Mouse (Mus musculus): Measurements from ENCODE around the gene Ccdc12. TPM values are rescaled to one million over a fixed set of nuclear protein-coding genes. Genes with fewer than 3 reads are reported as not detected.

Ccdc12 gene
- total RNA-seq, 2 experiments from 2014 or later: 50.9 to 62.8 TPM

DNA sequence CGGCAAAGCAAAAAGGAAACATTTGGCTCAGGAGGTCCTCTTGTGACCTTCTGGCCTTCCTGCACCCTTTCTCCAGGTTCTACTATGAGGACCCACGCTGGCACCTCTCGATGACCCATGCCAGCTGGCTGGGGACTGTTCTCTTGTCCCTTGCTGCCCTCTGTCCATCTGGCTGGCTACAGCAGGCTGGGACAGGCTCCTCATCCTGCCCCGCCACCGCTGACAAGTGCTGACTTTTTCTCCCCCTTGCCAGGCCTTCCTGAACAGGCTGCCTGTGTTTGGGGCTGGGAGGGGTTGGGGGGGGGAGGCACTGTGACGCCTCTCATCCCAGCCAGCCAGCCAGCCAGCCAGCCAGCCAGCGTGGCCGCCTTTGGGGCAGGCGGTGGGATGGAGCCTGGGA lies 80.1 kb downstream of the Ccdc12 start:
- no peak for DNase-seq (ENCODE audit: low spot score in 2 of 2)

DNA sequence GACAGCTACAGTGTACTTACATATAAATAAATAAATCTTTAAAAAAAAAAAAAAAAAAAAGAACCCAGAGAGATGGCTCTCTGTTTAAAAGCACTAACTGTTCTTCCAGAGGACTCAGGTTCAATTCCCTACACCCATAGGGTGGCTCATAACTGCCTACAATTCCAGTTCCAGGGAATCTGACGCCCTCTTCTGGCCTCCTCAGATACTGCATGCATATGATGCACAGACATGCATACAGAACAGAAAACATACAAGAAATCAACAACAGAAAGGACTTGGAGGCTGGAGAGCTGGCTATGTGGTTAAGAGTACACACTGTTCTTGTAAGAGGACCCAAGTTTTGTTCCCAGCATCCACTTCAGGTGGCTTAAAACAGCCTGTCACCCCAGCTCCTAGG lies 81.8 kb downstream of the Ccdc12 start:
- DNase-seq (ENCODE audit: low spot score in 2 of 2): no peak

DNA sequence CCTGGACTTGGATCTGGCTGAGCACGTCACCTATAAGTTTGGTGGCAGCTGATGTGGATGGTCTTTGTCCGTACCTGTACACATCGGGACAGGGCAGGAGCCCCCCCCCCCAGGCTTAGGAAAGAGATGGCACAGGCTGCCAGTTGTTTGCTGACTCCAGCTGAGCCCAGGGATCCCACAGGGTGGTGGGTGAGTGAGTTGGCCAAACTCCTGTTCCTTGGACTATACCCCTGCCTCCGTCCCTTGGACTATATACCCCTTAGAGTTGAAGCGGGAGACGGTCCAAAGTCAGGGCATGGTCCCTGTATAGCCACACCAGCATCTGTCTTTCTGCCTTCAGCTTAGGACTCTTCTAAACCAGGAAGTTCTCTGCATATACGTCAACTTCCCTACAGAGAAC lies 83.7 kb downstream of the Ccdc12 start:
- DNase-seq (ENCODE audit: low spot score in 2 of 2): no peak

DNA sequence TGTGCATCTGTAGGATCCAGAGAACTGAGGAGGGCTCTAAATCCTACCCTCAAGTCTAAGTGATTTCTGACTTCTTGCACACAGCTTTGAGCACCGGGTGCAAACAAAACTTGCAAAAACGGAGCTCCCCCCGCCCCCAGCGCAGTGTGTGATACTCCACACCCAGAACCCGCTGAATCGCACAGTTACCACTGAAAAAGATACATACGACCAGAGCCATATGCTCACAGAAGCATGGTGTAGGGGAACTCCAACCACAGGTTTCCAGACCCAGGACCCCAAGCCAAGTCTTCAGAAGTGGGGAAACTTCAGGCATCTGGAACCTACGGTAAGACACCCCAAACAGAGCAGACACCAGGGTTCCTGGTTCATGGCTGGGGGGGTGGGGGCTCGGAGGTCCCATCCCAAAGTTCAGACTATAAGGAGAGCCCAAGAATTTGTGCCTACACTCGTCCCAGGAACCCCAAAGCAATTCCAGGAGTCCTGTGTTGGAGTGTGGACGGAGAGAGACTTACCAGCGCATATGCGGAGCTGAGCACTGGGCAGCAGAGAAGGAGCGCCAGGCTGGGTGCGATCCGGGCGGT lies 85.5 kb downstream of the Ccdc12 start, which contains the start of gene Myl3:
TSS of gene Myl3 (plus strand) at position 151 of the 584 bp plus-strand sequence.
- no peak for DNase-seq (ENCODE audit: low spot score in 2 of 2)

- DNase-seq (ENCODE audit: low spot score in 2 of 2): no peak
These were observed 86.1 kb downstream of the Ccdc12 start for GRCm38 (mm10) chr9:110742295-110742950.

- no peak for DNase-seq (ENCODE audit: low spot score in 2 of 2)
These were observed 86.7 kb downstream of the Ccdc12 start for GRCm38 (mm10) chr9:110742951-110743455.

DNA sequence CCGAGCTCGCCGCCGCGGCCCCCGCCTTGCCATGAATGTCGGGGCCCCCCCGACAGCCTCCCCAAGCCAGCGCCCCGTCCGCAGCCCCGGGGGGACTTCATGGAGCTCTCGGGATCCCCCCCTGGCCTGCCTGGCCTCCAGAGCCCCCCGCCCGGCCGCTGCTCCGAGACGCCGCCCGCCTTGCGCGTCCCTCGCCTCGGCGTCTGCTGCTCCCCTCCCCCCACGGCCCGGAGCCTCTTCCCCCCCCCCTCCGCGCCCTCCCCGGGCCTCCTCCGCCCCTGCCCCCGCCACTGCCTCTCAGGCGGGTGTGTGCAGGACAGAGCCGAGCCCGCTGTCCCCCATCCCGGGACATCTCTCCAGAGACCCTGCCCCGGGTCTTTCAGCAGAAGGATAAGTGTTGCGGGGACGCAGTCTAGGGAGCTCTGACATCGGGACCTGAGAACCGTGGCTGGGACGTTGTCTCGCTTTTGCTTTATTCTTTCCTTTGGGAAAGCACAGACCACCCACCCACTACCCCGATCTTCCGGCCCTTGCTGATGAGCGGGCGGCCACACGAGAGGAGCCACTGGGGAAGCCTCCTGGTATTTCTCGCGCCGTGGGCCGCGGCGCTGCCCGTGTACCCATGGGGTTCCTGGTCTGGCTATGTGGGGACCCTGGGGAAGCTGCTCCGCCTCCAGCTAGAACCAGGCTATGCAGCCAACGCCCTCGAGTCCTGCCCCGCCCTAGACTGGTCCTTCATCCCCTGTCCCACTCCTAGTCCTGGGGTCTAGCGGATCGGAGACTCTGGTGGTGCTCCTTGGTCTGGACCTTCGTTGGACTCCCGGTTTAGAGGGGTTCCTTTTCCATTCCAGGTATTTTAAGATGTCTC lies 87.4 kb downstream of the Ccdc12 start:
- DNase-seq (ENCODE audit: low spot score in 2 of 2): no peak

GRCm38 (mm10) chr9:110745752-110746151 lies 89.4 kb downstream of the Ccdc12 start:
- no peak for DNase-seq (ENCODE audit: low spot score in 2 of 2)

DNA sequence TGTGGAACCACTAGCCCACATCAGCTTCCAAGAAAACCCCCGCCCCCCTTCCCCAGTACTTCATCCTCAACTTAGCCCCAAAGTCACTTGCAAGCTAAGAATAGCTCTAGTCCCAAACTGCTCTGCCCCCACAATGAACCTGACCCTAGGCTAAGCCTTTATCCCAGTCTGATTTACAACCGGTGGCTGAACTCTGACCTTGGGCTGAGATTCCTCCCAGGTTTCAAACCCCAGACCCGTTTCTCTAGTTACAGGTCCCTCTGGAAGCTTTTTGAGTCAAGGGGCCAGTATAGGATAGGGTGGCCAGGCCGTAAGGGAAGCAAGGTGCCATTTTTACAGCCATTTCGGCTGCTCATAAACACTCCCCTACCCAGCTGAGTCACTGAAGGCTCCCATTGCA lies 89.9 kb downstream of the Ccdc12 start:
- DNase-seq (ENCODE audit: low spot score in 2 of 2): no peak

DNA sequence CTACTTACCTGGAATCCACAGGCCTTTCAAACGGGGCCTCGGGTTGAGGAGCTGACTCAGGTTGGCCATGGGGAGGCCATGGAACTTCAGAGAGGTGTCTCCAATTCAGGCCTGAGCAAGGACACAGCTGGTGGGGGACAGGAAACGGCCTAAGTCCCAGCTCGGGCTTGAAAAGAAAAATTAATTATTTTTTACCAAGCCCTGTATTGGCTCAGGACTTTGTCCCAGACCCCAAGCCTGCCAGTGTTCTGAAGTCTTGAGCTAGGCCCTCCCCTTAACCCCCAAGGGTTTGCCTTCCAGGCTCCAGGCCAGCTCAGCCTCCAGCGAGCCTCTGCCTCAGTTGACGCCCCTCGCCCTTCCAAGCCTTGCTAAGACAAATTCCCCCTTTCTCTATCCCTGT lies 90.7 kb downstream of the Ccdc12 start, which contains the start of gene Pth1r:
TSS of gene Pth1r (minus strand) at position 185 of the 400 bp plus-strand sequence.
- no peak for DNase-seq (ENCODE audit: low spot score in 2 of 2)

GRCm38 (mm10) chr9:110748451-110748850 lies 92.1 kb downstream of the Ccdc12 start:
- DNase-seq (ENCODE audit: low spot score in 2 of 2): no peak

DNA sequence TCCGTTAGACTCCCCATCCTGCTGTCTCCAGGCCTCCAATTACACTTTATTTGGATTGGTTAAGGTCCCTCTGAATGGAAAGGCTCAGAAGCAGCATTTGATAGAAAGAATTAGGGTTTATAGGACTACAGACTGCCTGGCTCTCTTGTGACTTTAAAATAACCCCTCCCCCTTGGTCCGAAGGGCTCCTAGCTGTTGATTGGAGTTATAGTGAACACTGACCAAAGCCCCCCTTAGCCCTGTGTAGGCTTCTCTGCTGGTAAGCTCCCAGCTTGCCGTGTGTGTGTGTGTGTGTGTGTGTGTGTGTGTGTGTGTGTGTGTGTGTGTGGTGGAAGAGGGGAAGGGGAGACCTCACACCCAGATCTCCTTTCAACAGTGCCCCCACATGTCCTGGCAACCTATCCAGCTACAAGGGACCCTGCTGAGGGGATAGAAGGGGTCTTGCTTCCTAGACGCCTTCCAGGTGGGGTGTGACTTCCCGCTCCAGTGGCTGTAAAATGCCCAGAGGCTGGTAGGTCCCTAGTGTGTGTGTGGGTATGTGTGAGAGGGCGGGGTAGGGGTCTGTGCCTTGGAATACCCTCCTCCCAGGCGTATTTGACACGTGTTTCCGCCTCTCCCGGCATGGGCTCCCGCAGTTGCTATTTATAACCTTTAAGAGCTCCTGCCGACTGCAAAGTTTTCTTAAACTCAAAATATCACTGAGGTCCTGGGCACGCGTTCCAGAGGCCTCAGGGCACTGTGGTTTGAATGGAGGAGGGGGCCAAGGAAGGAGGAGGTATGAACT lies 94.3 kb downstream of the Ccdc12 start:
- no peak for DNase-seq (ENCODE audit: low spot score in 2 of 2)

- no peak for DNase-seq (ENCODE audit: low spot score in 2 of 2)
These were observed 95.1 kb downstream of the Ccdc12 start for GRCm38 (mm10) chr9:110751412-110751811.

GRCm38 (mm10) chr9:110752917-110753435 lies 96.7 kb downstream of the Ccdc12 start:
- no peak for DNase-seq (ENCODE audit: low spot score in 2 of 2)

DNA sequence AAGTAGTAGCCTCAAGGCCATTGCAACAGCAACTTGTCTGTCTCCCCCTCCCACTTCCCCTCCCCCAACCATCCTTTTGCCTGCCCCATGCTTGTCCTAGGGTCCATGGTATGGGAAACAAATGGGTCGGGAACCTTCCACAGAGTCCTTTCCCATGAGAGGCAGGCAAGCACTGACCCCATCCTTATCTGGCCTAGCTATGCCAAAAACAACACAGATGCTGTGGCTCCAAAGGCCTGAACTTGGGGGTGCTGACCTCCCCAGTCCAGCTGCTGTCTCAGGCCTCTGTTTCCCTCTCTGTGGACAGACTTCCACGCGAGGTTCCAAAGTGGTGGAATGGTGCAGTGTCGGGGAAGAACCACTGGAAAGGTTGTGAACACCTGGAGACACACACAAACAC lies 97.5 kb downstream of the Ccdc12 start:
- DNase-seq (ENCODE audit: low spot score in 2 of 2): no peak

- no peak for DNase-seq (ENCODE audit: low spot score in 2 of 2)
These were observed 101.5 kb downstream of the Ccdc12 start for GRCm38 (mm10) chr9:110757816-110758215.

- DNase-seq (ENCODE audit: low spot score in 2 of 2): peak; percentile 11 to 32
These were observed 102.3 kb downstream of the Ccdc12 start for GRCm38 (mm10) chr9:110758605-110759004.

GRCm38 (mm10) chr9:110759265-110759664 lies 103.0 kb downstream of the Ccdc12 start:
- peak in 1 of 2 experiments; percentile 39 for DNase-seq (ENCODE audit: low spot score in 2 of 2)

DNA sequence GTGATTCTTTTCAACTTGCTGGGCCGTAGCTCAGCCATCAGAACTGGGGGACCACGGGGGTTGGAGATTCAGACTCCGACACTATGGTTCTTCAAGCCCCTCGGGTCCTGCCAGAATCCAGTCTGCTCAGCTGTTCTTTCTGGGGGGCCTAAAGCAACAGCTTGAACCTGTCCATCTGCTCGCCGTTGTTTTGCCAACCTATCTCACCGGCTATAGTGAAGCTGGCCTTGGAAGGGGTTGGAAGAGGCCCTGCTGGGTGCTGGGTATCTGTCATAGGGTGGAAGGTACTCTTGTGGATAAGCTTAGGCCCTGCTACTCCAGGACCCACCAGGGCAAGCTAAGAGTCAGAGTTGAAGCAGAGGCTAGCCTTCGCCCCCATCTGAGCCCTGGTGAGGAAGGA lies 104.6 kb downstream of the Ccdc12 start:
- no peak for DNase-seq (ENCODE audit: low spot score in 2 of 2)

Measured in layer of hippocampus, adult 18-20 months (tissue).